Mouse (Mus musculus): ENCODE data around the gene Tacc2.

The Tacc2 gene

DNA sequence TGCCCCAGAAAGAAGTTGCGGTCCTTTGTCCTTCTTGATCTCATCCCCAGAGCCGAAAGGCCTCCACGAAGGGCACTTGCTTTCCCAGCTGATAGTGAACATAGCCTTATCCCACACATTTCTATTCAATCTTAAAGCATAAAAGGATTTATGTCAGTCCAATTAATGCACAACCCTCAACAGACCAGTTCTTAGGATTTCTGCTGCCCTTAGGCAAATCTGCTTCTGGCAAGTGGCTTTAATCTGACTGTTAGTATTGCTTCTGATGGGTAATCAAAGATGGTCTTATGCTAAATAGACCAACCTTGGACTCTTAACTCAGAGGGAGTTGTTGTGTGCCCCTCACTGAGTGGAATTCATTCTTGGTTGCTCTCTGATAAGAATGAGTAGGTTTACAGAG, 40.4 kb downstream of the Tacc2 start:
- no peak for DNase-seq (ENCODE audit: low spot score in 2 of 2)

DNA sequence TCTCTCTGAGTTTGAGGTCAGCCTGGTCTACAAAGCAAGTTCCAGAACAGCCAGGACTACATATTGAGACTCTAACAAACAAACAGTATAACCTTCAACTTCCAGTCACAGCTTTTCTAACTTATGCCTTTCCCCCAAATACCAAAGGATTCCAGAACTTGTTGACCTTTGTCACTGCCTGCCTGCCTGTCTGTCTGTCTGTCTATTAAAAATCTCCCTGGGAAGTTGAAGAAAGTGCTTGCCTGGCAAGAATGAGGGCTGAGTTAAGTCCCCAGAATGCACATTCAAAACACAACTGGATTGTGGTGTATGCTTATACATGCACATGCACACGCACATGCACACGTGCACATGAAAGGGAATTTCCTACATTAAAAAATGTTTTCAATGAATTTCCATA, 43.8 kb downstream of the Tacc2 start:
- DNase-seq (ENCODE audit: low spot score in 2 of 2): no peak

DNA sequence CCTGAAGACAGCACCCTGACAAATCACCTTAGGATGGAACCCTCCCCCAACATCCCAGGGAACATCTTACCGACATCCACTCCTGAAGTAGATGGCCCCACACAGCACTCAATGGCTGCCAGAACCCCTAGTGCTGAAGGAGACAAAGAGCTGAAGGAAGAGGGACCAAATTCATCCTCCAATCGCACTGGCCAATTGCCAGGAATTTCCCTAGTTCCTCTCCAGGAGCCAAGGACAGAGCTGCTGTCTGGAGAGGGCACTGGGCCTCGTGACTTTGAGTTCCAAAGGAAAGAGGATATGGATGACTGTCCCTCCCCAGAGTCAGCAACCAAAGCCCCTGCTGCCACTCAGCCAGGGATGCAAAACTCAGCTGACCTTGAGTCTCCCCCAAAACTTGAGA, 44.7 kb downstream of the Tacc2 start:
- DNase-seq (ENCODE audit: low spot score in 2 of 2): no peak

DNA sequence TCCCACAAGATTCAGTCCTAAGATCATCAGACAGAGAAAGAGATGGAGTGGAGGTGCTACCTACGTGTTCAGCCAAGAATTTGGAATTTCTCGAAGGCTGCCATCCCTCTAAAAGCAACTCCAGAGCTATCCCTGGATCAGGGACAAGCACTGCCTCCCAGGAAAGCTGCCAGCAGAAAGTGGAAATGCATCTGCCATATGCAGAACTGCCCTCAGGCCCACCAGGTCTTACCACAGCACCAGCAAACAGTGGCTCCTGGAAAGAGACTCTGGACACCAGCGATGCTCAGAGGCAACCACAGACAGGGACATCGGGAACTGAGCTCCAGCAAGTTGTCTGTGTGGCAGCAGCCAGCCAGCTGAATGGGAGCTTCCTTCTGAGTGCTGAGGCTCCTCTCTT, 45.1 kb downstream of the Tacc2 start:
- no peak for DNase-seq (ENCODE audit: low spot score in 2 of 2)

DNA sequence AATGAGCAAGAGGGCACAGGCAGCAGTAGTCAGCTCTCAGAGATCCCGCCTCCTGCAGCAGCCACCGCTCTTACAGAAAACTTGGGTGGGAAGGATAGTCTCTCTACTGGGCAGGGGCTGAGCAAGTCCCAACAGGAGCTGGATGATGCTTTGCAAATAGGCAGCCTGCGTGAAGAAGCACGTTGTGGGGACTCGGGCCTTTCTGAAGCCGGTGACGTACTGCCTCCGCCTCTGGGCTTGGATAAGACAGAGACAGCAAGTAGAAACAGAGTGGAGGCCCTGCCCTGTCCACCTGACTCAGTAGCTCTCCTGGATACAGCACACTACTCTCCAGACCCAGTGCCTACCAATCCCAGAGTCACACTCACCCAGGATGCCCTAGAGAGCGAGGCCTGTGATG, 47.1 kb downstream of the Tacc2 start:
- no peak for DNase-seq (ENCODE audit: low spot score in 2 of 2)

DNA sequence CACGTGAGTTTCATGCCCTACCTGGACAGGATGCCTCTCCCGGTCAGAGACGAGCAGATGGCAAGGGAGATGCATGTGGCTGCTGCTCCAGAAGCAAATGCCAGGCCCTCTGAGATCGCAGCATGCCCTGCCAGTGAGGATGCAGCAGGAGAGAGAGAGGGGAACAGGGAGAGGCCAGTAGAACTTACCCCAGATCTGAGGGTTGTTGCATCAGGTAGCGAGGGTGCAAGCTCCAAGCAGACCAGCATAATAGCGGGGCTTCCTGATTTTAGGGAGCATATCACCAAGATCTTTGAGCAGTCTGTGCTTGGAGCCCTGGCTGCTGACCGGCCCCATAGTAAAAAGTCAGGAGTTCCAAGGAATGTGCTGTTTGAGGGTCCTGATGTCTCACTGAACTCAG, 48.1 kb downstream of the Tacc2 start:
- no peak for DNase-seq (ENCODE audit: low spot score in 2 of 2)

DNA sequence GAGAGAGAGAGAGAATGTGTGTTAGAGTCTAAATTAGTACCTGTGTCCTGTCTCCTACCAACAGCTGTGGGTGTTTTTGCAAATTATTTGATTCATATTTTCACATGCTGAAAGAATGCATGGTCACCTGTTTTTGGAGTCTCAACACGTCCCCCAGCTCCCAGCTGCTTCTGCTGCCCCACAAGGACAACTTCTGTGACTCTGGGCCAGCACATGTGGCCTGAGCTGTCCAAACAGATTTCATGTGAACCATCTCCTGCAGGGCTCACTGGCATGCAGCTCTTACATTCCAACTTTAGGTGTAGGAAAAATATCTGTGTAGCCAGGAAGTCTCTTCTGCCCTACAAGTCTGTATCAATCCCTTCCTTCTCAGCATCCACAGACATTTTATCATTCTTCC, 51.4 kb downstream of the Tacc2 start:
- no peak for DNase-seq (ENCODE audit: low spot score in 2 of 2)

DNA sequence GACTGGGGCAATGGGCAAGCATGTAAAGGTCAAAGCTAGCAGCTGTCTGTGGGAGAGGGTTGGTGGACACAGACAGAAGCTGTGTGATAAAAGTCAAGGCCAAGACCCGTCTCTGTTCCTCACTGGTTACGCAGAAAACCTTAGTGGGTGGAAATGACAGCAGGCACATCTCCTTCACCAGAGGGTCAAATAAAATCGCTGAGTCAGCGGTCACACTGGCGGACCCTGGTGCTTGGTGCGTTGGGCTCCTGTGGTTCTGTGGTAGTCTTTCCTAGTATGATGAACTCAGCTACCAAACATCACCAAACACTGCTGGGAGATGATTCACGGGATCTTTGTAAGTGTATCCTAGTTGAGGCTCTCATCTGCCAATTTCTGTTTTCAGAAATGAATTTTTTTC, 52.8 kb downstream of the Tacc2 start:
- DNase-seq (ENCODE audit: low spot score in 2 of 2): no peak

DNA sequence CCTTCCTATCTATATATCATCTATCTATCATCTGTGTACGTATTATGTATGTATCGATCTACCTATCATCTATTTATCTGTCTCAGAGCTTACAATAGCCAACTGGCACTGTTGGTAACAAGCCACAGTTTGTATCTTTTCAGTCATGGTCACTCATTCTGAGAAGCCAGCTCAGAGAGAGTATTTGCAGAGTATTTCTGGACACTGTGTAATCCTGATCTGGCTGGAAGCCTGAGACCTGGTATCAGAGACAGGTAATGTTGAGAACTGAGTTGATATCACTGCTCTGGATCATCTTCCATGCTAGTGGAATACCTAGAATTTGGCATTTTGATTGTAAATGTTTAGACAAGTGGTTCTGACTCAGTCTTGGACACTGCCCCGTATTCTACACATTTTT, 53.7 kb downstream of the Tacc2 start:
- DNase-seq (ENCODE audit: low spot score in 2 of 2): no peak

DNA sequence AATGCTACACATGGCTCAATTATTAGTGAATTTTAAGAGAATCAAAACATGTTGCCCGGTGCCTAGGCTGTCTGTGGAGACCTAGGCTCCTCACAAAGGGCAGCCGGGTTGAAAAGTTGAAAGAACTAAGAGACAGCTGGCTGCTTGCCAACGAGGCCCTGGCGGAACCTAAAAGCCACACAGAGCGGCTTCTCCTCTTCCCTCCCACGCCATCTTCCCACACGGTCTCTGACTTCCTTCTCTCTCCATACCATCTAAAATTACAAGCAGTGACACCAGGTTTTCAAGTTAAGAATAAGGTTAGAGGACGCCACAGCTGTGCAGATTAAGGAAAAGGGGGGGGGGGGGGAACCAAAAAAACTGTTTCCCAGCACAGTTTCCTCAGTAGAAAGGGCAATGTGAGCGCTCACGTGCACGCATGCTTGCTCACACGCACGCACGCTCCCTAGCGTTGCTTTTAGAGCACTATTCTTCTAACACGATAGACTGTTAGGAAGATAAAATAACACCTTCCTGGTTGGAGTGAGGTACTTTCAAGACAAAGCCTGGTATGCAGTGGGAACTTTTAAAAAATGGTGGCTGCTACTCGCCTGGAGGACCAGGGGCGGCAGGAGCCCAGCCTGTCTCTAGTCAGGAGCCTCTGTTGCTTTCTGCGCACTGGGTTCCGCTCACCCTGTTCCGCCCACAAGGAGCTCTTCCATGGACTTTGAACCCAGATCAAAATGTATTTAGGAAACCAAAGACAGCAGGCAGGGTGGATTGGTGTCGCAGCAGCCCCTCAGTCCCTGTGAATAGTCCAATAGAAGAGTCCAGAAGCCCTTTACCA, 54.5 kb downstream of the Tacc2 start:
- no peak for DNase-seq (ENCODE audit: low spot score in 2 of 2)

DNA sequence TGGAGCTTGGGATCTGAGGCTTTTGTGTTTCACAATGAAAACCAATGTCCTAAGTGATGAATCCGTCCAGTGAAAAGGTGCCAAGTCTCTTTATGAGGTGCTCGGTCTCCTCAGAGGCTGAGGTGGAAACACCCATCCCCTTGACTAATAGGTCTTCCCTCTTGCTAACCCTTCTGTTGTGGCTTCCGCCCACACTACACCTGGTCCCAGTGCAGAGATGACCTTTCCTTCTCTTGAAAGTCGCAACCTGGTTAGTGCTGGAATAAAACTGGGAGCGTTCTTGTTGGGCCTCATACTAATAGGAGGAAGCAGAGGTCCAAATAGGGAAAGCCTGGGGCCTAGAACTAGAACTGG, 55.1 kb downstream of the Tacc2 start:
- no peak for DNase-seq (ENCODE audit: low spot score in 2 of 2)

DNA sequence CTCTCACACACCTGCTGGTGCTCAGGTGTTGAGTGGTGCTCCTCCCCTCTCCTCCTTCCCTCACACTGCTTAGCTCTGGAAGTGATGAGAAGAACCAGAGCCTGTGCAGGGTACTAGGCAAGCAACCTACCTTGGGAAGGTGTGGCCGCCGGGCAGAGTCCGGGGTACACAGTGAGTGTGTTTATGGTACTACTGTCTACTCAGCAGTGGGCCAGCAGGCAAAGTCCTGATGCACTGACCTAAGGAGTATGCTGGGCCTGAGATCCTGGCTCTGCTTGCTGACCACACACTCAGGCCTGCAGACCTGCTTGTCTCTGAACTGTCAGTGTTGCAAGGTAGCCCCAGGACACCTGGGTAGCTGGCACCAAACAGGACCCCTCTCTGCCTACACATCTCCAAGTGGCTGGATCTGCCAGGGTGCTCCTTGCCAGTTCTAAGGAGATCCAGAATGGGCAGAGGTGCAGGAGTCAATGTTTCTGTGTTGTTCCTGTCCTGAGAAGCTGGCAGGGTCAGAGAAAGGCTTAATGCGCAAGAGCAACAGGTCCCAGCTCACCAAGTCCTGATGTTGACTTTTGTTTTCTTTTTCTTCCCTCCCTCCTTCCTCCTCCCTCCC, 57.1 kb downstream of the Tacc2 start:
- no peak for DNase-seq (ENCODE audit: low spot score in 2 of 2)

DNA sequence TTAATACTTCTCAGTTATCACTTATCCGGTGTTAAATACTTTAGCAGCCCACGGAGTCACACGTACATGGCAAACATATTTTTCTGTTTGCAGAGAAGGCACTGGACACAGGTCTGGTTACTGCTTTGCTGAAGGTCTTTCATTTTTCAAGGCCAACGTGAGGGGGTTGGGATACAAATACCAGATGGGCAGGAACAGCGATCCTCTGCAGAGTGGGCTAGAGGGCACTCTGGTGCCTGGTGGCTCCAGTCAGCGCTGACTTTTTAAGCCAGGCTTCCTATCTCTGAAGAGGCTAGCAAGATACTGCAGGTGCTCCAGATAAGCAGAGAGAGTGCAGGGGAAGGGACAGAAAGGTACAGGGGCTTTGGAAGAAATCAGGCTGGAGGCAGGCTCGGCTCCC, 58.0 kb downstream of the Tacc2 start:
- no peak for DNase-seq (ENCODE audit: low spot score in 2 of 2)

DNA sequence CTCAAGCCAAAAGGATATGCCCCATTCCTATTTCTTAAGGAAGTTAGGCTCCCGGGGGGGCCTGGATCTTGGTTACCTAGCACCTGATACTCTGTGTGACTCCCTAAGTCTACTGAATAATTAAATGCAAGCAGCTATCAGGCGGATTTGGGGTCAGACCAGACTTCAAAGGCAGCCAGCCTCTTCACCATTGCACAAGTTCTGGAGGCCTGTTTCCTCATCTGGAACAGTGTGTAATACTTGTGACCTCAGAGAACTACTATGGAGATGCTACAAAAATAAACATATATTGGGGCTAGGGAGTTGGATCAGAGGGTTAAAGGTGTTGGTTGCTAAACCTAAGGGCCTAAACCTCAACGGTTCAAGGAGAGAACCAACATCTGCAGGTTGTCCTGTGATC, 59.0 kb downstream of the Tacc2 start:
- DNase-seq (ENCODE audit: low spot score in 2 of 2): no peak

DNA sequence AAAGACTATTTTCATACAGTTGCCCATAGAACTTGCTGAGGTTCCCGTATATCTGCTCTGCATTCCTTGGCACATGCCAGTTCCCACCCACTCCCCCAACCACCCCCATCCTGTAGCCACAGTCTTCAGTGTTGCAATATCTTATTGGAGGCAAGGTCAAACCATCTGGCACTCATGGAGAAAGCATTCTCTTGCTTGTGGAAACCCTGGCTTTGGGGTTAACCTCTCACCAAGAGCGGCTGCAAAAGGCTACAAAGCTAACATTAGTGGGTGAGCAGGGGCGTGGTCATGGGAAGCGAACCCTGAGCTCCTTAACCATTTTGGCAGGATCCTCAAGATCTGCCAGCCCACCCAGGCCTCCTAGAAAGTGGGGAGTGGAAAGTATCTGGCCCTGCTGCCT, 59.7 kb downstream of the Tacc2 start:
- DNase-seq (ENCODE audit: low spot score in 2 of 2): no peak

DNA sequence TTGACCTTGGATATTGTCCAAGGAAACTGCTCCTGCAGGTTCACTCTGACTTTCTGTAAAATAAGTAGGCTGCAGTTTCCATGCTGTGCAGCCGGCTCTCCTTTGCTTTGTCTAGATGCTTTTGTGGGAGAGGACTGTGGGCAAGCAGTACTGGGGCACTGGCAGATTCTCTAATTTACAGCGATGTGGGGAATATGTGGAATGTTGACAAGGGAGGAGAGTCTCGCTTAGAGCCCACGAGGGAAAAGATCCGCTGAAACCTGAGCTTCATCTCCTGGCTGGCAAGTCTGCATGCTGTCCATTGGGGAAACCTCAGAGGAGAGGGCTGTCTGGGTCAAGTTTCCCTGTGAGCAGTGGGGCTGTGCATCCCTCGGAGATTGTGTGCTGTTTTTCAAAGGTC, 60.6 kb downstream of the Tacc2 start:
- DNase-seq (ENCODE audit: low spot score in 2 of 2): no peak

DNA sequence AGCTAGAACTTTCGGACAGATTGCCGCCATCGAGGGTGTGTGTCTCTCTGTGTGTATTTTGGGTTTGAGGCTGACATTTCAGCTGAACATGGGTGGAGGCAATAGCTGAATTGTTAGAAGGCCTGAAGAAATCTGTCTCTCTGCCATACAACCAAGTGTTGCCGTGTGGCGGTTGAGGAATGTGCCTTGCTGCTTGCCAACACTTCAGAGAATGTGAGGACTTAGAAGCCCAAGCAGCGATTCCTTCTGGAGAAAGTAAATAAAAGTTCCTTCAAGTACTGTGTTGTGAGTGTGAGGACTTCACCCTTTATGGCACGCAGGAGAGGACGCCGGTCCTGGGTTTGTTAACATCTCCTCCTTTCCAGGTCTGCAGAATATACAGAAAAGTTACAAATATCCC, 63.4 kb downstream of the Tacc2 start:
- DNase-seq (ENCODE audit: low spot score in 2 of 2): no peak

DNA sequence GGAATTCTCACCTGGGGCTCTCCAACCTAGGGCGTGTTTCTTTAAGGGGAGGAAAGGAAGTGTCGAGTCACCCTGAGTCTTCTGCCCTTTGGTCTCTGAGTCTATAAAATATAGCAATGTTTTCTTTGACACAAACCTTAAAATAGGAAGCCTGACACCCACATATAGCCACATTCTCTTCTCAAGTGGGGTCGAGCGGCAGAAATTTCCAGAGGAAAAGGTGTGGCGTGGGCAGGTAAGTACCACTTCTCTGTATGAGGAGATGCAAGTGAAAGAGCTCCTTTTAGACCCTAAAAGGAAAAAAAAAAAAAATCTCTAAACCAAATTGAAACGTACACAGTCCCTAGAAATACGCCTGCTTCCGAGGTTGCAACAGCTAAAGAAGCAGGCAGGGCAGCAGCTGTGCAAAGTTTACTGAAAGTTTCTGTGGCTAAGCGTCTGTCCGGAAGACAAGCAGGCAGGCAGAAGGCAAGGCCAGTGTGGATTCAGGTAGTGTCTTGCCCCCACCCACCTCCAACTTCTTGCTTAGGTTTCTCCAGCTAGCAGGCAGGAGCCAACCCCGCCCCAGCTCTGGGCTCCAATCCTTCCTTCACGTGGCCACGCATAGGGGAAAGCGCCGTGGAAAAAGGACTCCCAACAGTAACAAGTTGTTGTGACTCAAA, 68.2 kb downstream of the Tacc2 start:
- no peak for DNase-seq (ENCODE audit: low spot score in 2 of 2)

DNA sequence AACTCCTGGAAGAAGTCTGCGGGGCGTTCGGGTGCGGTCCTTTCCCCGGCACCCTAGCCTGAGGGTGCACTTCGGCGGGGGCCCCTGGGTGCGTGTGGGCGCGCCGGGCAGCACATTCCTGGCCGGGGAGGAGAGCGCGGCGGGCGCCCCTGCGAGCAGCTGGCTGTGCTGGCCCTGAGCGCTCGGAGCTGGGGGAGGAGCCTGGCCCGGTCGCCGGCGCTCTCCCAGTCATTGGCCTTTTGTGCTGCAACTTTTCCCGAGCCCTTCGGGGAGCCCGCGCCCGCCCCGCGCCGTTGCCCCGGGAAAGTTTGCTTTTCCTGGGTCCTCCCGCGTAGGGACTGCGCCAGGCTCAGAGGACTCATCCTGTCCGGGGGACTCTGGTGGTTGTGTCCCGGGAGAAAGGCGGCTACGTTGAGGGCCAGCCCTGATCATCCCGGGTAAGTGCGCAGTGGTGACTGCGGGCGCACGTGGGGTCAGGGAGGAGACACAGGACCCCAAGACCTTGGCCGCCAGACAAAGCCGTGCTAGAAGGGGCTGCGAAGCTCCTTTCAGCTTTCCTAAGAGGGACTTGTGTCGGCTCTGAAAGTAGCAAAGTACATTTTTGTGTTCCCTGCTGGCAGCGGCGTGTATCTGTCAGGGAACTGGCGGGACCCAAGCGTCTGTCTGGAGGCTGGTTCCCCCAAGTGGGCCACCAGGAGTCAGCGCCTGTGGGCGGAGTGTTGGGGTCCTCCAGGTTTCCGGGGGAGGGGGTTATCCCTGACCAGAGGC, 68.9 kb downstream of the Tacc2 start:
- no peak for DNase-seq (ENCODE audit: low spot score in 2 of 2)

DNA sequence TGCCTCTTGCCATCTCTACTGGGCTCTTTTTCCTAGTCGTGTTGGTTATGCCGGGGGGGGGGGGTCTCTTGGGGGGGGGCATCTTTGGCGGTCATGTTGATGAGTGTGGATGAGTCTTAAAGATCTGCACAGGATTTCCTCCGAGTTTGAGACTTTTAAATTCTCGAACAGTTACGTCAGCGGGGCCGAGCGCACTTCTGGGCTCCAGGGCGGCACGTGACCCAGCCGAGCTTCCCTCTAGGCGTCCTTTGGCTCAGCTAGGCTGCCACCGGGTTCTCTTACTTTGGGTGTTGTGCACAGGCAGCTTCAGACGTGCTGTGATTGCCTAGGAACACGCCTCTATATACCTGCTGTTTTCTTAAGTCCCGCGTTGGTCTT, 69.5 kb downstream of the Tacc2 start:
- DNase-seq (ENCODE audit: low spot score in 2 of 2): no peak

DNA sequence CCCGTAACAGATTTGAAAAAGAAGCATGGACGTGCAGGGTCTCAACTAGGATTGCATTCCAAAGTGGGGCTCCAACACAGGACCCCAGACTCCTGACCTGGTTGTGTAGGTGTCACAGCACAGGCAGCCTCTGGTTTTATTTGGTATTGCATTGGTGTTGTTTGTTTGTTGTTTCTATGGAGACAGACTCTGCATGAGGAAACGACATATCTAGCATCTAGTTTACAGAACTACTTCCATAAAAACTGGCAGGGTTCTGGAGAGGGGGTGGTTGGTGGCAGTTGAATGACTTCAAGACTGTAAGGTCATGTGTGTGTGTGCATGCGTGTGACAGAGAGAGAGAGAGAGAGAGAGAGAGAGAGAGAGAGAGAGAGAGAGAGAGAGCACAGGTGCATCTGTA, 70.8 kb downstream of the Tacc2 start:
- no peak for DNase-seq (ENCODE audit: low spot score in 2 of 2)

DNA sequence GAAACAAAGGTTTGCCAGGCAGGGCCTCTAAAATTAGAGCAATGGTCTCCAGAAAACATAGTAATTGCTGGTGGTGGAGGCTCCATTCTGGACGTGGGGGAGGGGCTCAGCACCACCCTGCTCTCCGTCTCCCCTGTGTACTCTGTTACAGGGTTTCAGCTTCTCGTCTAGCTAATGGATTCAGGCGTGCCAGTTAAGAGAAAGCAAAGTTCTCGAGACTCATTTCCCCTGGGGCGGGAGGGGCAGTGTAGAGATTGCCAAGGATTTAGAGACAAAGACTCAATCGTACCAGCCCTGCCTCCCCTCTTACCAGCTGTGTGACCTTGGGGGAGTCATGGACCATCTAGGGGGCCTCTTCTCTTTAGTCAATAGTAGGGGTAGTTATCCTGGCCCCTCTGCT, 72.0 kb downstream of the Tacc2 start:
- DNase-seq (ENCODE audit: low spot score in 2 of 2): no peak

DNA sequence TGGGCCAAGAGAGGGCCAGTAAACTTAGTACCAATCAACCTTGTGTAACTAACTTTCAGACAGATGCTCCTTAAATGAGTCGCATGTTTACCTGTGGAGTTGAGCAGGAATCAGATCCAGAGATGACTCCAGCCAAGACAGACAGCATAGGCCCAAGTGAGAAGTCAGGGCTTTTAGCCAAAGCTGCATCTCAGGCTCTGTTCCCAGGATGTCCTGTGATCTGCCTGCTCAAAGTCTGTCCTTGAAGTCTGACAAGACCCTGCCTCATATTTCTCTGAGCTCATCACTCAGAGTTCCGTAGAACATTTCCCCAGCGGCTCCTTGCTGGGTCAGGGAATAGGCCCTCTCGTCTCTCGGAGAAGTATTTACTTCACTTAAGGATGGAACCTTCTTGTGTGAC, 73.4 kb downstream of the Tacc2 start:
- no peak for DNase-seq (ENCODE audit: low spot score in 2 of 2)

Measured in frontal cortex, postnatal 25 days (tissue).